Mouse (Mus musculus) testis, adult 2 months (tissue): Measurements from ENCODE around the gene Cpa2. TPM values are rescaled to one million over a fixed set of nuclear protein-coding genes. Genes with fewer than 3 reads are reported as not detected.
A peak's percentile ranks its signal among the peaks of the same experiment; 100 is the strongest.

Experiments
- H3K27ac ChIP-seq: fragments of 200-500 bp; 2 replicates; pipeline ENCODE4 v1.5.1; 2012; ENCODE audit warnings: low read depth, low read length; ENCODE audit not compliant: control insufficient read depth, insufficient read depth
- H3K27me3 ChIP-seq: fragments of 200-500 bp; 2 replicates; pipeline ENCODE4 v1.6.1; 2012; ENCODE audit warnings: mild to moderate bottlenecking, low read length, moderate library complexity; ENCODE audit not compliant: control insufficient read depth, insufficient read depth
- H3K36me3 ChIP-seq: fragments of 200-500 bp; 2 replicates; pipeline ENCODE4 v1.6.1; 2012; ENCODE audit warnings: mild to moderate bottlenecking, low read length; ENCODE audit not compliant: control insufficient read depth, insufficient read depth
- H3K4me1 ChIP-seq: fragments of 200-500 bp; 2 replicates; pipeline ENCODE4 v1.6.1; 2012; ENCODE audit warnings: low read length; ENCODE audit not compliant: control insufficient read depth, insufficient read depth
- H3K4me3 ChIP-seq: fragments of 200-500 bp; 2 replicates; pipeline ENCODE4 v1.5.1; 2012; ENCODE audit warnings: low read depth, mild to moderate bottlenecking, low read length, moderate library complexity, mixed read lengths; ENCODE audit not compliant: control insufficient read depth
- CTCF ChIP-seq: fragments of 200-500 bp; IDR thresholded peaks from 2 replicates; pipeline ENCODE4 v1.5.1; 2012; ENCODE audit warnings: low read depth, mild to moderate bottlenecking, inconsistent platforms, low read length, moderate library complexity; ENCODE audit not compliant: control insufficient read depth, insufficient read depth, insufficient replicate concordance
- POLR2A ChIP-seq: fragments of 200-500 bp; IDR thresholded peaks from 2 replicates; pipeline ENCODE4 v1.6.1; 2012; ENCODE audit warnings: low read depth, mild to moderate bottlenecking, inconsistent platforms, low read length, moderate library complexity; ENCODE audit not compliant: control insufficient read depth
- polyA plus RNA-seq: library from polyadenylated mRNA; depleted of rRNA; stranded (reverse); fragments of >200 nt; gene quantifications from 2 replicates; pipeline ENCODE4 v1.2.3, GENCODE M21; 2012; rRNA removed

Cpa2 gene
- polyA plus RNA-seq, 1 experiment, result 1.4 TPM

GRCm38 (mm10) chr6:30600995-30601394, 59.6 kb downstream of the Cpa2 start:
- Histone ChIP-seq H3K27me3 (no peaks in the 10 kb centered on the region), H3K4me3 (no peak overlapping the region), H3K36me3 (no peaks in the 10 kb centered on the region), H3K4me1 (no peaks in the 10 kb centered on the region), H3K27ac (no peak overlapping the region)
- TF ChIP-seq POLR2A (no peak), CTCF (no peak)

DNA sequence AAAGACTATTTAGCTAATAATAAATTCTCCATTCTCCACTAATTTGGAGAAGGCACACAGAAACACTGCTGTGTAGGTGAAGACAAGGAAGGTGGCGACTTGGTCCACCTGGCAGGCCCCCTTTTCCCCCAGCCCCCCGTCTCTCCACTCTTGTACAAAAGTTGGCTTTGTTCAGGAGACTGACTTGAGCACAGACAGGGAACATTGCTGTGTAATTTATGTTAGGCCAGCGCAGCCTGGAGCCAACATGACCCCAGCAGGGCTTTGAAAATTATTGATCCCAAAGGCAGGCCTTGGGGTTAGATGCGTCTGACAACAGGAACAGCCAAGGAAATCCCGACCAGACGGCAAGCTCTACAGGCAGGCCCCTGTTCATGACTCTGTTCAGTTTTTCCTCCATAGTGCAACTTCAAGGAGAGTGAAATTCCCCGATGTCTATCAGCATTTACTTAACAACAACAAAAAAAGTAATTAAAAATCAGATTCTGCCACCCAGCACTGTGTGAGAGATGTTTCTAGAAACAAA, 63.0 kb downstream of the Cpa2 start:
- H3K27ac ChIP-seq, result no peak overlapping the region

DNA sequence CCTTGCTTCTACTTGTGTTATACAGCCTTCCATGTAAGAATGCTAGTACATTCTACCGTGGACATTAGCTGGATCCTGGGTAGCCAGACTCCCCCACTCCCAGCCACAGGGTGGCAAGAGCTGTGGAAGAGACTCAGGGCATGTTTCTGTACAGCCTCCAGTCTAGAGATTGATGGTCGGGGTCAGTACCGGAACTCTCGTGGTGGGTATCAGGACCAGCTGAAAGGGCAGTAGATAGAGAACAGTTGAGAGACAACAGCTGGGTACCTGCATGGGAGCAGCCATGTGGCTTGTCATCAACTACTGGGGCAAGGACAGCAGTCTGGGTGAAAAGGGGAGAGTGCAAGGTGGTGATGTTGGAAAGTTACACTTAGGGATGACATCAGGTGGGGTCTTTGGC, 63.7 kb downstream of the Cpa2 start:
- Histone ChIP-seq H3K4me3 (no peak overlapping the region), H3K4me1 (no peaks in the 10 kb centered on the region), H3K27me3 (no peaks in the 10 kb centered on the region), H3K27ac (no peak overlapping the region), H3K36me3 (no peaks in the 10 kb centered on the region)
- TF ChIP-seq CTCF, result no peak
- TF ChIP-seq POLR2A, result no peak

More for the DNA sequence above, 63.0 kb downstream of the Cpa2 start:
- H3K27me3 ChIP-seq, result no peaks in the 10 kb centered on the region
- no peak overlapping the region for H3K4me3 ChIP-seq
- H3K36me3 ChIP-seq, result no peaks in the 10 kb centered on the region
- no peak for TF ChIP-seq POLR2A
- no peak for TF ChIP-seq CTCF
- no peaks in the 10 kb centered on the region for H3K4me1 ChIP-seq

DNA sequence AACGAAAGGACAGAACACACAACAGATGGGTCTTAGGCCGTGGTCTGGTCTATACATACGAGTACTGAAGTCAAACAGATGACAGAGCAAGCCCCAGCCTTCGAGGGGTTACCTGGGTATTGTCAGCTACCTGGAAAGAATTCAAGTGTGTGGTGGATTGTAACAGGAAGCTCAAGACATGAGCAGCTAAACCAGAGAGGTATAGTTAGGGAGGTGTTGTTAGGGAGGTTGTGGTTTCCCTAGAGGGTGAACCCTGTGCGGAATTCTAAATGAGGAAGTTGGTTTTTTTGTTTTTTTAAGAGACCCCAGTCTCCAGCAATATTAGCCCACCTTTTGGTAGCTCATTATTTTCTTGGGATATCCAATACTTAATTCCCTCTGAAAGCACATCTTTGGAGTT, 64.3 kb downstream of the Cpa2 start:
- Histone ChIP-seq H3K27ac (no peak overlapping the region), H3K36me3 (no peaks in the 10 kb centered on the region), H3K27me3 (no peaks in the 10 kb centered on the region), H3K4me3 (no peak overlapping the region), H3K4me1 (no peaks in the 10 kb centered on the region)
- TF ChIP-seq CTCF, result no peak
- no peak for TF ChIP-seq POLR2A

GRCm38 (mm10) chr6:30610710-30611109, 69.3 kb downstream of the Cpa2 start, which contains the start of gene Cpa5:
TSS of gene Cpa5 (plus strand) at chr6:30611010.
- H3K4me3 ChIP-seq, result peak within 1 kb of the TSS; percentile 71
- H3K36me3 ChIP-seq, result no peaks in the 10 kb centered on the region
- H3K4me1 ChIP-seq, result 0 out of 2 replicates have a peak, but pooled peaks cover 2% of the 10 kb centered on the region
- H3K27ac ChIP-seq, result no peak within 1 kb of the TSS
- no peak for TF ChIP-seq CTCF
- TF ChIP-seq POLR2A, result no peak
- no peaks in the 10 kb centered on the region for H3K27me3 ChIP-seq

DNA sequence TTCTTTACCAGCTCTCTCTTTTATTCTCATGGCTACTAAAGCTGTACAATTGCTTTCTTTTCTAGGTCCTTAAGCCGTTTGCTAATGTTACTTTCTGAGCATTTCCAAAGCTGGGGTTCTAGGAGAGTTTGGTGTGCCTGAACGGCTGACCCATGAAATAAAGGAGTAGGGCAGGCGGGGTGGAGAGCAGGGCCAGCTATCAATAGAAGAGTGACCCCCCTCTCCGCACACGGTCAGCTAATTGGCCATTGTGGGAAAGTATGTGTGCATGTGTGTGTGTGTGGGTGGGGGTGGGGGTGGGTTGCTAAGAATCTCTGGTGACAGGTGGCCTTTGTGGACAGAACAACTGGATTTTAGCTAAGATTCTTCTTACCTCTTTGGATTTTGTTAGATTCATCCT, 69.8 kb downstream of the Cpa2 start:
- Histone ChIP-seq H3K27me3 (no peaks in the 10 kb centered on the region), H3K36me3 (no peaks in the 10 kb centered on the region), H3K27ac (no peak overlapping the region), H3K4me1 (0 out of 2 replicates have a peak, but pooled peaks cover 2% of the 10 kb centered on the region), H3K4me3 (peak overlapping the region; percentile 49)
- TF ChIP-seq POLR2A (no peak), CTCF (no peak)

Other genes starting within 250 kb of the Cpa2 start
- 35.4 and 43.8 TPM in 2 replicates for gene Ube2h, start 237.0 kb upstream of the Cpa2 start, polyA plus RNA-seq
- 15.2 and 15.7 TPM in 2 replicates for gene Zc3hc1, start 150.6 kb upstream of the Cpa2 start, polyA plus RNA-seq
- 115 TPM in 2 replicates for gene Klhdc10, start 139.7 kb upstream of the Cpa2 start, polyA plus RNA-seq
- 77.8 and 92.3 TPM in 2 replicates for gene Tmem209, start 31.8 kb upstream of the Cpa2 start, polyA plus RNA-seq
- 109 and 119 TPM in 2 replicates for gene Ssmem1, start 31.7 kb upstream of the Cpa2 start, polyA plus RNA-seq
- gene Cpa4, start 26.8 kb downstream of the Cpa2 start, polyA plus RNA-seq, result 0.05 TPM in 1 of 2 replicates, not detected in the other
- gene Cpa5, start 69.4 kb downstream of the Cpa2 start, polyA plus RNA-seq, result 76.6 and 89.5 TPM in 2 replicates
- gene Cpa1, start 97.6 kb downstream of the Cpa2 start, polyA plus RNA-seq, result 0.28 and 0.62 TPM in 2 replicates
- gene Cep41, start 152.2 kb downstream of the Cpa2 start, polyA plus RNA-seq, result 34.5 and 35.4 TPM in 2 replicates
- 7.8 and 8.0 TPM in 2 replicates for gene Mest, start 182.0 kb downstream of the Cpa2 start, polyA plus RNA-seq